Mouse (Mus musculus): Measurements from ENCODE around the gene Top2a.

Top2a gene

DNA sequence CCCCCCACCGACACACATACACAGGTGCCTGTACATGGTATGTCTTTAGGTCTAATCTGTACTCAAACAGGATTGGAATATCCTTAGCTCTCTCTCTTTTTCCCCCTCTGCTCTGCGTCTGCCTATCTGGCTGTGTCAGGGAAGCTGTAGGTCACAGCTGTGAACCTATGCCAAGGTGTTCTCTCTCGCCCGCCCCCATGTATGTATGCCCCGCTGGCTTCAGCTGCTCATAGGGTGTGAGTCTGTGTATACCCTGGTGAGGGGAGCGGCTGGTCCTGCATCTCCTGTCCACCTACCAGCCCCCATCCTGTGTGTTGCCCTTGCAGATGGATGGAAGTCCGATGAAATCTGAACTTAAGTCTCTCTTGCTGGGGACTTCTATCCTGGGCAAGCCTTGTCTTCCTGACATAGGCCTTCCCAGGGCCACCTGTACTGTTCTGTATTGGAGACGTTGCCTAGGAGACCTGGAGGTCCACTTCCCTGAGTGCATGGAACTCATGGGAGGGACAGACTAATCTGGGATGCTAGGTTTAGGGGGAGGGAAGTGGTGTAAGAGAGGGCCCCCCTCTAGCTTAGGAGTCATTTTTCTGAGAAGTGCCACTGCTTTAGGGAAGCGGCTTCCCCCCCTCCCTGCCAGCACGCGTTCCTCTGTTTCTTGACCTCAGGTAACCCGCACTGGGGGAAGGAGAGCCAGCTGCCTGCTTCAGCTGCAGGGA is 74.6 kb downstream of the Top2a start:
- DNase-seq (ENCODE audit: low spot score in 2 of 2): no peak

DNA sequence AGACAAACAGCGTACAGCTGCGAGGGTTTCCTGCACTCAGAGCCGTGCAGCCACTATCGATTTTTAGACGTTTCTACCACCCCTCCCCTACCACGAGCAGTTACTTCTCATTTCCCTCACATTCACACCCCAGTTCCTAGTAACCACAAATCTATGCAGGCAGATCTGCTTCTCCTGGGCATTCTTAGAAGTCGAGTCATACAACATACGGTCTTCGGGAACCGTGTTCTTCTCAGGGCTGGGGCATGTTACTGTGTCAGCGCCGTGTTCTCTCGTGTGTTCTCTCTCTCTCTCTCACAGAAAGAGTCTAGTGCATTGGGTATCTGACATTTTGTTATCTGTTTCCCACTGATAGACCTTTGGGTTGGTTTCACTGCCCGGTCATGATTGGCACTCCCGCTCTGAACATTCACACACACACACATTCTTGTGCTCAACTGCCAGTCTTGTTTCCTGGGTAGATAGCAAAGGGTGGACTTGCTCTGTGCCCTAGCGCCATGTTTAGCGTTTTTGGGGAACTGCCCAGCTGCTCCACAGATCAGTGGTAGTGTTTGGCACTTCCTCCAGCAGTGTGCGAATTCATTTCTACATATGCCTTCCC is 75.9 kb downstream of the Top2a start:
- DNase-seq (ENCODE audit: low spot score in 2 of 2): no peak

DNA sequence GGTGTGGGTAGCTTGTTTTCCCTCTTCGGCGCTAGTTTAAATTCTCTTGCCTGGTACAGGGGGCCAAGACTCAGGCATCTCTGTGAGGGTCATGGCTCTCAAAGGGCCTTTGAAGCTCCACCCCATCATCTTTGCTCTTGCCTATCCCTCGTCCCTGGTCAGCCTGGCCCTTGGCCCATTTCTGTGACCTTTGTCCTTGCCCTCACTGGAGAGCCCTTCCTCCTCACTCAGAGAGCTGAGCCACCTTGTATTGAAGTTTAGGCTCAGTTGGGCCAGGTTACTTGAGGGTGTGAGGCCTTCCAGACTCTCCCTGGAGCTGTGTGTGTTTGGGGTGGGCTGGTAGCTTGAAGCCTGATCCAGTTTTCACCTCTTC is 78.4 kb downstream of the Top2a start:
- no peak for DNase-seq (ENCODE audit: low spot score in 2 of 2)

GRCm38 (mm10) chr11:98944897-98945604 is 78.9 kb downstream of the Top2a start:
- DNase-seq (ENCODE audit: low spot score in 2 of 2): no peak

- no peak for DNase-seq (ENCODE audit: low spot score in 2 of 2)
These were observed 80.1 kb downstream of the Top2a start for GRCm38 (mm10) chr11:98943741-98944461.

Data from frontal cortex, postnatal 25 days (tissue).